Mouse (Mus musculus): Measurements from ENCODE around the gene Pxk.
A peak's percentile ranks its signal among the peaks of the same experiment; 100 is the strongest.

Gene Pxk

DNA sequence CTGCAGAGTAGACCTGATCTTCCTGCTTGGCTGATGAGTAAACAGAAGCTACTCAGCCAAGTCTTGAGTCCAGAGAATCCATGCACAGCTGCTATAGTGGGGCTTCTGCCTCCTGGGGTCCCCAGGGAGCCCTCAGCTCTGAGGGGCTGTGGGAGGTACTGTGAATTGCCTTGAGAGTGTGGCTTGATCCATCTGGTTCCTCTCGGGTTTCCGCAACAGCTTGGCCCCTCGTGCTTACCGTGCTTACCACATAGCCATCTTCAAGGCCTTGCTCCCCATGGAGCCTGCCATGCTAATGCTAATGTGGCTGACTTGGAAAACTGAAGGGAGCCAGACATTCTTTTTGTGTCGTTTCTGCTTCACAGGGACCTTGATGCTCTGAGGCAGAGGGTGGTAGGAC lies 109.1 kb downstream of the Pxk start:
- DNase-seq, result no peak

DNA sequence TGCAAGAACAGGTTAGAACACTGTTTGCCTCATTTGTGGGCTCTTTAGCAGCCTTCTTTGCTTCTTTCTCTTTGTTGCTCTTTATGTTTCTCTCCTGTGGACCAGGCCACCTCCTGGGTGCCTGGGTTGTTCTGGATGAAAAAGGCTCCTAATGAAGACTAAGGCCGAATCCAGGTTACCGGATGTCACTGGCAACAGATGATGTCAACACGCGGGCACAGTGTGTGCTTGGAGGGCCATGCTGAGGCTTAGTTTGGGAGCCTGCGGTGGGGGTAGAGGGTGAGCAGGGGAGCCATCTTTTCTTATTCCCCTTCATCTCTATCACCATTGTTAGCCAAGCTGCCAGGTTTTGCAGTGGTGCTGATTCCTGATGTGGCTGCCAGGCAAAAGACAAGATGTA lies 109.5 kb downstream of the Pxk start:
- no peak for DNase-seq

DNA sequence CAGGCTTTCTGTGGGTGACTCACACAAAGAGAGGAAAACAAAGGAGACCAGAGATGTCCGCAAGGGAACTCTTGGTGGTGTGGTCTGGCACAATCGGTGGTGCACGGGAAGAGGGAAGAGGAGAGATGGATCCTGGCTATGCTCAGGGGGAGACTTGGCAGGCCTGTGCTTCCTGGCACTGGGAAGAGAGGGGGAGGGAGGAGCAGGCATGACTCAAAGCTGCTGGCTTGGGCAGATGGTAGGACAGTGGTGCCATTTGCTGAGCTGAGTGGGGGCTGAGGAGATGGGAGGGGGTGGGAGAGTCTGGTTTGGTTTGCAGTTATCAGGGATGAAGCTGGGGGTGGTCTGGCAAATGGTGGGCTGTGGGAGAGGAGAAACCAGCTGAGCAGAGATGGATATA lies 110.9 kb downstream of the Pxk start:
- no peak for DNase-seq

DNA sequence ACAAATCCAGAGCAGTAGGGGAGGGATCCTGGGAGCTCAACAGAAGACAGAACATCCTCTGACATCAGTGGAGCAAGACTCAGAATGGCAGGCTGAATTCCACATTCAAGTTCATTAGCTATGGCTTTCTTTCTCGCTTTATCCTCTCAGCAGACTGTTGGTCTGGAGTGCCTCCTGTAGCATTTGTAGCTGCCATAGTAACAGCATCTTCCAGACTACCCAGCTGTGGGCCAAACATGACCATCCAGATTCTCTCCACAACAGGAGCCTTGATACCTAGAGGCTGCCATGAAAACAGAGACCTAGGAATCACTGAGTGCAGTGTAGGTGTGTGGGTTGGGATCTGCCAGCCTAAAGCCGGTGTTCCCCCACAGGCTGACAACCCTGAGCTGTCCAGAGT lies 111.9 kb downstream of the Pxk start:
- no peak for DNase-seq

DNA sequence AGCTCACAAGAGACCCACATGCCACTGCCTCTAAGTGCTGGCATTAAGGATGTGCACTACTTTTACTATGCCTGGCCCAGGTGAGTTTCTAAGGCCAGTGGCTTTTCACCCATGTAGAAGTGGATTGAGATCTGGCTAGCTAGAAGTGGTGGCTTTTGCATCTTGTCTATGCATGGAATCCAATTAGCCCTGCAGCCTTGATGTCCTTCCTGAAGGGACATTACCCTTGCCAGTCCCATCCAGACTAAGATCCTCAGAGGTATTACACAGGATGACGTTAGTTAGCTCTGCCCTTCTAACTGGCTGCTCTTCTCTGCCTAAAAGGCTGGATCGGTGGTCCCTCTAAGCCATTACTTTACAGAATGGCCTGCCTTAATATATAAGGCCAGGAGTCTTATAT lies 115.0 kb downstream of the Pxk start:
- no peak for DNase-seq

DNA sequence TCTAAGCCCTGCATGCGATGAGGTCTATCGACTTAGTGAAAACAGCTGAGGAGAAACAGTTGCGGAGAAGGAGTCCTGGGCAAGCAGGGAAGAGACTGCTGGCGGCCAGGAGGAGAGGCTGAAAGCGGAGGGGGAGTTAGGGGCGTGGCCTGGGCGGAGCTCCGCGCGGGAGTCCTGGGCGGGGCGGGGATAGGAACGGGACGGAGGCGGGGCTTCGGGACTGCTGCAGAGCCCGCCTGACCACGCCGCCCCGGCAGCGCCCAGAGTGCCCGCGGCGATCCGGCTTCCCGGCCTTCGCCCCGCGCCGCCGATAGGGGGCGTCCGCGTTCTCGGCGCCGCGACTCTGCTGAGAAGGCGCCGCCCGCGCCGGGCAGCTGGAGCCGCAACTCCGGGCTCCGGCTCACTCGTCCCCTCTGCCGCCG lies 115.8 kb downstream of the Pxk start, which contains the start of gene Kctd6:
TSS of gene Kctd6 (plus strand) at position 338 of the 422 bp plus-strand sequence.
- DNase-seq, result peak; percentile 99
